Mouse (Mus musculus): ENCODE results near the gene Golga3.

DNA sequence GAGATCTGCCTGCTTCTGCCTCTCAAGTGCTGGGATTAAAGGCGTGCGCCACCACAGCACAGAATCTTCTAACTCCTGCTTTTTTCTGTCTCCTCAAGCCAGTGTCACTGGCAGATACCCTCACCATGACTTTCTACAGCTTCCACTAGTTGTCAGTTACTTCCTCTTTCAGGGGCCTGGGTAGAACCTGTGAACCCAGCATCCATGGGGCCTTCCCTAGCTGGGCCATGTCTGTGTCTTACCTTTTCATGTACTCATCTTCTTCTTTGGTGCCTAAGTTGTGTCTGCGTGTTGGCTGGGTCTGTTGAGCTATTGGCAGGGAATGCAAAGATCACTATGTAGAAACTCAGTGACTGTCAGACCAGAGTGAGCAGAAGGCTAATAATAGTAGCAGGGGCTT, 38.7 kb upstream of the Golga3 start:
- no peak for TF ChIP-seq CTCF (IDR thresholded peaks at IDR 0.05; ENCODE audit: borderline replicate concordance, insufficient read depth, low read depth, low read length)
- no peak for TF ChIP-seq POLR2A (IDR thresholded peaks at IDR 0.05; ENCODE audit: borderline replicate concordance, insufficient read depth, low read length)

All from cerebellum, adult 2 months (tissue).